Mouse (Mus musculus) embryo, embryonic 10.5 days (tissue): ENCODE measurements around the gene Cnot6.

Source experiments
- DNase-seq: peaks from one replicate; pipeline ENCODE4 v3.0.0-alpha.2; 2015; ENCODE audit warnings: low spot score

Cnot6 gene

DNA sequence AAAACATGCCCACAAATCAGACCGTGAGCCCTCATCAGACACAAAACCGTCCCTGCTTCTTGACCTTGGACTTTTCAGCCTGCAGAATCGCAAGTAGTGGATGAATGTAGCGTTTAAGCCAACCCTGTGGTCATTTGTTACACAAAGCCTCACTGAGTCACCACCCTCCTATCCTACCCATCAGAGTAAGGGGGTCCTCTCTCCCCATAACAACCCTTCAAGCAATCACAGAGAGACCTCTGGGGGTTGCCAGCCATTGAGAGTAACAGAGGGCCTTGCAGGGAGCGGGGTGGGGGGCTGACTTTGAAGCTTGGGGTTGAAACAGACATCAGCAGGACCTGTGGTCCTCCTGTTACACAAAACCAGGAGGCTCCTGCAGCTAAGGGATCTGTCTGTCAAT, 57.9 kb downstream of the Cnot6 start:
- DNase-seq = no peak

DNA sequence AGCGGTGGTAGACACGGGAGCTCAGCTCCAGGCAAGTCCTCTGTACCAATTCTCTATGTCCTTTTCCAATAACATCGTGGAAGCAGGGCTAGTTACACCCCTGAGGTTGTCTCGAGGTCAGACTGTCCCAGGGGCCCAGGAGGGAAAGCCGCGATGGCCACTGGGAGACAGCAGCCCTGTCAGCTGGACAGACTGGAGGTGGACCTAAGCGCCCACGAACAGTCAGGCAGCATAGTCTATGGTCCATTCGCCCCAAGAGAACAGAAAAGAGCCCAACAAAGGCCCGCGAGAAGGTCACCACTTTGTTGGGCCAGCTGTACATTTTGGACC, 59.5 kb downstream of the Cnot6 start:
- no peak for DNase-seq

DNA sequence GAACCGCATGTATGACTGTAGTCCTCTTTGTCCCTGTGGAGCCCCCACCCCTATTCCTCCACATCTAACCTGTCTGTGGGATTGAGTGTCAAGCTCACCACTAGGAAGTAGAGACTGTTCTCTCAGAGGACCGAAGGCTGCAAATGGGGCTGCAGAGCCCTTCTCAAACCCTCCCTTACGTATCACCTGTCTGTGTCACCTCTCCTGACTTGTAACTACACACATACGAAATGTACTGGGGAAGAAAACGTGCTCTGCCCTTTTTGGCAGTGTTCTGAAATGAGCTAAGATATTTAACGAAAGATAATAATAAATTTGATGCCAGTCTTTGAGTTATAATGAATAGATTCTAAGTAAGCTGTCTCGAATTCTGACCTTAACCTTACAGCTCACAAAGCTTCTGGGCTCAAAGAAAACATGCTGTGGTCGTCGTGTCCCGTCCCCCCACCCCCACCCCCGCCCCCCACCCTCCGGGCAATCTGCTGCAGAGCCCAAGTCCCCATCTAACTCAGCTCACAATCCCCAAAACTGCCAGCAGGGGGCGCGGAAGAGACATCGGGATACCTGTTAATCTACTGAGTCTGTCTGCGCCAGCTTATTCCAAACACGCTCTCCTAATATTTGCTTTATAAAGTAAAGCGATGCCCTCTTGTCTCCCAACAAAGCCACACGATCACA, 60.0 kb downstream of the Cnot6 start:
- peak; percentile 92 for DNase-seq

DNA sequence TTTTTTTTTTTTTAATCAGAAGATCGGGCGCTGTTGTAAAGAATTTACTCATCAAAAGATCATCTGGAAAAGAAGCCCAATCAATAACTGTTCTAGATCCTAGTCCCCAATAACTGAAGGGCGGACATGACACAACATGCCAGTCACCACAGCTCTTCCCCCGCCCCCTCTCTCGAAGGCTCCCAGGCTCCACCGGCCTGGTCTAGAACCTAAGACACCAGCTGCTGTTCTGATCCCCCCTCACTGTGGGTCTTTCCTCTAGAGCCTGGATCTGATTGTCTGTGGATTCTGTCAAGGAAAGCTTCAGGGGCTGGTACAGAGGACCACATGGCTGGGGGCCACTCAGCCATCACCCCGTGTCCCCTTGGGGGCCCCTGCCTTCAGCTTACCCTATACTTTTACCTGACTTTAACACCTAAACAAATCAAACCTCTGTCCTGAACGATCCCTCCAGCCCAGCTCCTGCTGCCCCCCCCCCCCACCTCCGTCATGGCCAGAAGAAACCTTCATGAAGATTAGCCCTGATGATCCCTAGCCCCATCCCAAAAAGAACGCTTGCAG, 60.7 kb downstream of the Cnot6 start:
- DNase-seq = no peak

DNA sequence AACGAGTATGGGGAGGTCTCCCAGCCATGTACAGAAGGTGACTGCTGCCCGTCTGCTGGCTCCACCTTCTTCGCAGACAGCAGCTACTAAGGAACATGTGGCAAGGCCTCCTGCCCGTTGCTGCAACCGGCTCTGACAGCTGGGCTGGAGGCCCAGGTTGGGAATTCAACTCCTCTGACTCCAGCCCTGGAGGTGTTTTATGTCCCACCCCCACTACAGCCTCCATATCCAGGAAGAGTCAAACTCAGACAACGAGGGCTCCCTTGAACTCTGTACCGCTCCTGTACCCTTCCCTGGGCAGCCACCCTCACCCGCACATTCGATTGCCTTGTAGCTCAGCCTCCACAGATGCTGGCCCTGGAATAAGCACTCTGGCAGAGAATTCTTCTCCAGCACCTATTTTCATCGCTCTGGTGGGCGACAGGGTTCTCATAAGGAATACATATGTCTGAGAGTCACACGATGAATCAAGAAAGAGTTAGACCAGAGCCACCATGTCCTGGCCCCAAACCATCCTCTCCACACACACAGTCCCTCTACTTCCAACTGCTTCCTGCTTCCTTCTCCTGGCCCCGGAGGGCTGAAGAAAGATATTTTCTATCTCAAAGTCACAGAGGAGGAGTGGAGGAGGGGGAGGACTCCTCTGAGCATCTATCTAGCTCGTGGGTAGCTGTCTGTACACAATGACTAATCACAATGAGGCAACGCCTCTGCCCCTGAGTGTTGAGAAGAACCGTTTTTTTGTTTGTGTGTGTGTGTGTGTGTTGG, 61.3 kb downstream of the Cnot6 start:
- DNase-seq = no peak

DNA sequence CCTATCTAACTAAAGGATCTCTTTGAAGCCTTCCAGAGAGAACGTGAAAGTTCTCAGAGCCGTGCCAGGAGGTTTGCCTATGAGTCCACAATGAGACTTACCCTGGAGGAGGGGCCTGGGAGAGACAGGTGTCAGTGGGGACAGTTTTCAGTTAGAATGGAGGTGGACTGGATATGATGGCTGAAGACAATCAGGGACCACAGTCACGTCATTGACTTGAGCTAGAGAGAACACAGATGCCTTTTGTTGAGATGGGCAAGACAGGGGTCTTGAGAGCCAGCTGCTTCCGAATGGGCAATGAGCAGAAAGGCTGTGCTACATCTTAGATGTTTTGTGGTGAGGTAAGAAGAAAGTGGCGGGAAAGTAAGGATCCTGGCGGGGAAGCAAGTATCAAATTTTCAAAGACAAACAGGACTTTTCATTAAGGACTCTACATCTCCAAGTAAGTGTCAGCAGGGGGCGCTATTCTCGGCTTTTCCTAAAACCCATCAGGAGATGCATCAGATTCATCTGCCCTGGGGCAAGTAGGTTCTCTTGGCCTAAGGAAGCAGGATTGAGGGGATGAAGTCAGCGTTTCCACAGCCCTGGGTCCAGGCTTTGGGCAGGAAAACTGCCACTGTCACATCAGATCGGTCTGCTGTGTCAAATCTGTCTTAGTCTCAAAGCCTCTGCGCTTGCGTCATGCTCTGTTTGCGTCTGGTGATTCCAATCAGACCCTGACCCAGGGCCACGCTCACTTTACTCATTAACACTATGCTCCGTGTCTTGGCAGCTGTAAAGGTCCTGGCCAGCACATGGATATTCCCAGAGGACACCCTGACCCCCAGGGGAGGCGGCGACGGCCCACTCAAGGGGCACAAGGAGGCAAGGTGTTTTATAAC, 62.2 kb downstream of the Cnot6 start:
- DNase-seq = peak; percentile 77

DNA sequence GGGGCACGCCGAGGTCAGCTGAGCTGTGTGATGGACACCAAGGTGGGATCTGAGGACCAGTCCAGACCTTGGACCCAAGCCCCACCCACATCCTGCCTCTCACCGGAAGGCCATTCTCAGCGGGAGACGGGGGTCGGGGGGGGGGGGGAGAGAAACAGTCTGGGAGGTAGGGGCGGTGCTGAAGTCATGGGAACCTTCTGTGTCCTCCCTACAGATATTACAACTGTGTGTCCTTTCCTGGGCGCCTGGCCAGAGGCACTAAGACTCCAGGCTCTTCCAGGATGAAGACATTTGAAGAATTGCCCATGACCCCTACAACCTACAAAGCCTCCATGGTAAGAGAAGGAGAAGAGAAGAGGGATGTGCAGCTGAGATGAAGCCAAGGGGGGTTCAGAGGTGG, 66.8 kb downstream of the Cnot6 start:
- DNase-seq = no peak

DNA sequence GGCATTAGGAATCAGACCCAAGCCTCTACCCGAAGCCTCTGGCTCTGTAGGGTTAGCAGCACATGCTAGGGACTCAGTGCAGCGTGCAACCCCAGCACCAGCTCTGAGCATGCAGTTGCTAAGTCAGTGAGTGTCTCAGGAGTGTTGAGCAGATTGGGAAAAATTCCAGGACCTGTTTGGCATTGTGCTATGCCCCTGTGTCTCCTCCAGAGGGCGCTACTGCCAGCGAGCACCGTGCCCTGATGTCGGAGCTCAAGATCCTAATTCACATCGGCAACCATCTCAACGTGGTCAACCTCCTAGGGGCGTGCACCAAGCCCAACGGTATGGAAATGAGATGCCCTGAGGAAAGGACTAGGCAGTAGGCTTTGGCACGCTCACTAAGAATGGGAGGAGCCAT, 76.1 kb downstream of the Cnot6 start:
- DNase-seq = peak; percentile 47

DNA sequence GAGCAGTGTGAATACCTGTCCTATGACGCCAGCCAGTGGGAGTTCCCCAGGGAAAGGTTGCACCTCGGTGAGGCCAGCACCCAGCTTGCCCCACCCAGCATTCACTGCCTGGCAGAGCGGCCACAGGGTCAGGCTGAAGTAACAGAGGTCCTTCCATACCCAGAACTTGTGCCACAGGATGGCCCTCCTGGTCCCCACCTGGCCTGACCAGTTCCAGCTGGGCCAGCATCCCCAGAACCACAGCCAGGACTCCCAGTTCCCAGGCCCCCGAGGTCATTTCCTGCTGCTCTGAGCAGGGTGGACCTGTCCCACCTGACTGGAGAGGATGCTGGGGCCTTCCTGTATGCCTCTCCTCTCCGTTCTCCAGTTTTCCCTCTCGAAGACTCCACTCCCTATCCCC, 76.9 kb downstream of the Cnot6 start:
- DNase-seq = no peak

DNA sequence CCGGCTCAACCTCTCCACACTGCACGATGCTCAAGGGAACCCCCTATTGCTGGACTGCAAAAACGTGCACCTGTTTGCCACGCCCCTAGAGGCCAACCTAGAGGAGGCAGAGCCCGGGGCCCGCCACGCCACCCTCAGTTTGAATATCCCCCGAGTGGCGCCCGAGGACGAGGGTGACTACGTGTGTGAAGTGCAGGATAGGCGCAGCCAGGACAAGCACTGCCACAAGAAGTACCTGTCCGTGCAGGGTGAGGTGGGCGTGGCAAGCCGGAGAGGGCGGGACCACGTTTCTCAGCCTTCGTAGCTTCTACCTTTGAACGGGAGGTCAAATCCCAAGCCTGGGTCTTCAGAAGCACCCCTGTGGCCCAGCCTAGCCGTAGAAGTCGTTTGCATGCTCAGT, 78.4 kb downstream of the Cnot6 start:
- no peak for DNase-seq

DNA sequence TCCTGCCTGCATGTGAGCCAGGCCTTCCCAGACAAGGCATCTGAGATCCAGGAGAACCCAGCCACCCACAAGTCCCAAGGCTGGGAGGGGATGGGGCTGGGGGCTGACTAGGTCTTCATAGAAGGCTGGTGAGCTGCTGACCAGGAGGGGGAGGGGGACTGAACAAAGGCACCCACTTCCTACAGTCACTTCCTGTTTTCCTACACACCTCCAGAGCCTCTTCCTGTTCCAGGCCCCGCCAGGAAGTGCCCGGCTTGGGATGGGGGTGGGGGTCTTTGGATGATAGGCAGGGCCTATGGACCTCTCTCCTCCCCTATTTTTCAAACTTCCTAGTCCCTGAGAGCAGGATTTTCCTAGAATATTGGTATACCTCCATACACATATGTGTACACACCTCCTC, 80.3 kb downstream of the Cnot6 start:
- peak; percentile 10 for DNase-seq

DNA sequence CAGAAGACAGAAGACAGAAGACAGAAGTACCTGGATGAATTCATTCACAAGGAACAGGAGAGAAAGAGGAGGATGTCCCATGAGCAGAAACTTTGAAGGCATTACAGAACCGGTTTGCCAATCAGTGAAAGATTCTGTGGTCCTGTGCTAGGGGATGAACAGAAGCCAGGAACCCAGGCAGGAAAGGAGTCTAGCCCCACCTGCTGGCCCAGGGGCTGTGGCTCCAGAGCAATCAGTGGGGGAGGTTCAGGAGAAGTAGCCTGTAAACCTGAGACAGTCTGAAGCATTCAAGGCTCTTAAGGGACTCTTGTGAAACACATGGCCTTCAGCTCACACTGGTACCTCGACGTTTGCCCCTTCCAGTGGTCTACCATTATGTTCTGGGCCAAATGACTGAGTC, 81.4 kb downstream of the Cnot6 start:
- peak; percentile 23 for DNase-seq

DNA sequence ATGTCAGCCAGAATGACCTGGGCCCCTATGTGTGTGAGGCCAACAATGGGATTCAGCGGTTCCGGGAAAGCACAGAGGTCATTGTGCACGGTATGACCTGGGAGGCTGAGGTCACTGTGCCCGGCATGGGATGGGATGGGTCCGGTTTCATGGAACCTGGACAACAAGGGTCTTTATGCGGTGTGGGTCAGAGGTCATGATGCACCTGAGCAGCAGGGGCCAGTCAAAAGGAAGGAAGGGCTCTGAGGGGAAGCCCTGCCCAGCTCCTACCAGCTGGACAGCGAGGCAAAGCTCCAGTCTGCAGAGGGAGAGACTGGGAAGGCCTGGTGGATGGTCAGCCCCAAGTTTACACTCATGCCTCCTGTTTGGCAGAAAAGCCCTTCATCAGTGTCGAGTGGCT, 85.8 kb downstream of the Cnot6 start:
- DNase-seq = no peak

DNA sequence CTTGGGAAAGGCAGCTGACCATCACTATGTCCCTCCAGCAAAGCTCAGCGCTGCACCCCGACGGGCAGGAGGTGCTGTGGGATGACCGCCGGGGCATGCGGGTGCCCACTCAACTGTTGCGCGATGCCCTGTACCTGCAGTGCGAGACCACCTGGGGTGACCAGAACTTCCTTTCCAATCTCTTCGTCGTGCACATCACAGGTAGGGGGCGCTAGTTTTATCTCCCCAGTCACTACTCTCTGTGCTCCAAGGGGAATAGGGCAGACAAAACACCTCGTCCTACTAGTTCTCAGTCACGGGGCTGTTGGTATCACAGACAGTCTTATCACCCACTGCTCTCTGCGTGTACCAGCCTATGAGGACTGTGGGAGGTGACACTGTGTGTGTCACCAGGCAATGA, 86.7 kb downstream of the Cnot6 start:
- no peak for DNase-seq

DNA sequence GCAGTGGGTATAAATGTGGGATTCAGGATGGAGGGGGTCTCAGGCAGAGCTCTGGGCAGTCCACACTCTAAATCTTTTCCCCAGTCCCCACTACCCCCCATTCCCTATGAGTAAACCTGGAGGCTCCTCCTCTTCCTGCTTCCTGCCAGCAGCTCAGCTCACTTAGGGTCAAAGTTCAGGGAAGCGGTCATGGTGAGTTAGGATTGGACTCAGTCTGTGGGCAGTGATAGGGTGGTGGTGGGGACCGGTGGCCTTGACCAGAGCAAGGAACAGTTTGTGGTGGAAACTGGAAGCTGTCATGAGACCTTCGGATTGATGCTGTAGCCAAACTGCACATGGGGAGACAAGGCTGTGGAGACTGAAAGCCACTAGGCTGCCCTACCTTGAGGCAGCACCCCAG, 88.4 kb downstream of the Cnot6 start:
- peak; percentile 21 for DNase-seq

DNA sequence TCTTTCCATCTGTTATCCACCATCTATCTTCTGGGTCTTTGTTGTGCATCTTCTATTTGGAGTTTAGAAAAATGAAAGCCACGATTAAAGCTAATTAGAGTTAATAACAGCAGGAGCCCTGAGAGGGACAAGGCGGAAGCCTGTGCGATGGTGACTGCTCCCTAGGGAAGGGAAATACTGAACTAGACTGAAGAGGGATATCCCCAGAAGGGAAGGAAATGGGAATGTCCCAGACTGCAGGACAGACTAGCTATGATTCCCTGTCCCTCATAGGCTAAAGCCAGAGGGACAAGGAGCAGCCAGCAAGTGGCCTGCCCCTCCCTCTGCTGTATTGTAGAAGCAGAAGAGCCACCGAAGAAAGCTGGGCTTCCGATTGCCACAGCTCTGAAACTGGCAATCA, 90.6 kb downstream of the Cnot6 start:
- no peak for DNase-seq
